Mouse (Mus musculus) heart, postnatal 0 days (tissue): Measurements from ENCODE around the gene Dkc1.

Experiments used
- CTCF ChIP-seq: IDR thresholded peaks from 2 replicates; pipeline ENCODE4 v1.5.1; 2016; ENCODE audit warnings: antibody characterized with exemption, control low read depth, low read depth
- EP300 ChIP-seq: IDR thresholded peaks from 2 replicates; pipeline ENCODE4 v1.6.1; 2016; ENCODE audit warnings: antibody characterized with exemption, low read depth

DNA sequence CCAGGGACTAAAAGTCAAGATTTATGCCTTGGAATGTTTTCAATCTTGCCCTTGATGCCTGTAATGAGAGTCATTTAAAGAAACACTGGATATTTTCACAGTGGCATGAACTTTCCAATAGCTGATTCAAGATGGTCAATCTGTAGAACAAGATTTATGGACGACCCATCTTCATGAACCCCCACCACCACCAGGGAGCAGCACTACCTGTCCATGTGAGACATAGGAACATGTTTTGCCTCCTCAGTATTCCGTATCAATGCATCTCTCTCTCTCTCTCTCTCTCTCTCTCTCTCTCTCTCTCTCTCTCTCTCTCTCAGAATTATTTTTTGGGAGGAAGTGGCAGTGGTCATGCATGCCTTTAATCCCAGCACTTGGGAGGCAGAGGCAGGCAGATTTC lies 13.3 kb upstream of the Dkc1 start:
- TF ChIP-seq CTCF: peak; percentile 10; the same call in 1 of the 2 replicates
- no peak for TF ChIP-seq EP300
